Mouse (Mus musculus) bone marrow macrophage, adult 2 months (primary cell): ENCODE measurements around the gene Pdss2.

Experiments used
- CTCF ChIP-seq: IDR thresholded peaks from 2 replicates; pipeline ENCODE4 v1.5.1; 2012; ENCODE audit warnings: low read depth, mild to moderate bottlenecking, low read length, moderate library complexity
- POLR2A ChIP-seq: IDR thresholded peaks from 2 replicates; pipeline ENCODE4 v1.6.1; 2012; ENCODE audit warnings: mild to moderate bottlenecking, low read depth, low read length, borderline replicate concordance

DNA sequence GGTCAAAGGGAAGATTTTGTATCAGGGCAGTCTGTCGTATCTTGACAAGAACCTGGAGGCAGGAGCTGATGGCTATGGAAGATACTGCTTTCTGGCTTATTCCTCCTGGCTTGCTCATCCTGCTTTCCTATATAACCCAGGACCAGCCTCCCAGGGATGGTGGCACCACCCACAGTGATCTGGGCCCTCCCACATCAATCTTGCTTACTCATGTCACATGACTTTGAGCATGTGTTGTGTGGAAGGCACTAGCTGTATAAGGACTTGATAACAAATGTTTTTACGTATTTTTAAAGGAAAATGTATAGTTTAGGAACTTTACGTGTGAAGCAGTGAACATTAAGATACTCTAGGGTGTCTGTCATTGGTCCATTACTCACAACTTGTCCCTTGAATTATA lies 161.4 kb downstream of the Pdss2 start:
- TF ChIP-seq CTCF (no peak), POLR2A (no peak)
